Mouse (Mus musculus) gastrocnemius, adult 2 months (tissue): ENCODE results near the gene Atg2a. TPM values are rescaled to one million over a fixed set of nuclear protein-coding genes. Genes with fewer than 3 reads are reported as not detected.

Source experiments
- DNase-seq: peaks from one replicate; pipeline ENCODE4 v3.0.0; 2022
- H3K27ac ChIP-seq: fragments of 200-600 bp; 2 replicates; pipeline ENCODE4 v1.8.1; 2022; ENCODE audit warnings: mild to moderate bottlenecking
- H3K4me3 ChIP-seq: fragments of 200-600 bp; 2 replicates; pipeline ENCODE4 v1.8.1; 2022; ENCODE audit warnings: mild to moderate bottlenecking, moderate library complexity
- CTCF ChIP-seq: fragments of 200-600 bp; IDR thresholded peaks from 2 replicates; pipeline ENCODE4 v1.8.1; 2022; ENCODE audit warnings: antibody characterized with exemption, mild to moderate bottlenecking, moderate library complexity
- intact Hi-C: fragments of 180-260 bp; cut with DNase I; formaldehyde crosslinking; loops from one replicate; pipeline ENCODE4 v1.15.1; 2025
- long read RNA-seq, 2 experiments: library from polyadenylated mRNA; stranded (forward); transcript quantifications; one replicate each; pipeline ENCODE4 v2.0.0; 2021
- total RNA-seq, 2 experiments: library from RNA; stranded (reverse); gene quantifications; 2 replicates each; pipeline ENCODE4 v1.2.3; 2021

Atg2a gene
- 10 to 100 TPM; 18.4 to 19.0 TPM for total RNA-seq
- long read RNA-seq, experiment 1, full-length matches to known transcripts = 9 of 31 reads
- long read RNA-seq, experiment 1, partial matches to known transcripts = 14 of 31 reads
- long read RNA-seq, experiment 1, other reads (novel, unspliced or antisense) = 8 of 31 reads
- long read RNA-seq, experiment 2, full-length matches to known transcripts = 6 of 33 reads
- long read RNA-seq, experiment 2, partial matches to known transcripts = 13 of 33 reads
- long read RNA-seq, experiment 2, other reads (novel, unspliced or antisense) = 14 of 33 reads

GRCm38 (mm10) chr19:6241274-6242107 lies at the start of gene Atg2a:
Atg2a (plus strand) TSS chr19:6241668.
- Histone ChIP-seq H3K27ac (peak within 1 kb of the TSS; percentile 90), H3K4me3 (peak within 1 kb of the TSS; percentile 80)
- intact Hi-C loops = no loop called here
- TF ChIP-seq CTCF = no peak
- DNase-seq = peak; percentile 99

- no peak for DNase-seq
- Histone ChIP-seq H3K4me3 (no peak overlapping the region), H3K27ac (no peak overlapping the region)
- intact Hi-C loops = no loop called here
- no peak for TF ChIP-seq CTCF
Measured at GRCm38 (mm10) chr19:6204265-6204664, 37.2 kb upstream of the Atg2a start.

GRCm38 (mm10) chr19:6206716-6207115 lies 34.8 kb upstream of the Atg2a start:
- no peak overlapping the region for H3K4me3 ChIP-seq
- H3K27ac ChIP-seq = no peak overlapping the region; the same call in 1 of the 2 replicates
- no peak for DNase-seq
- intact Hi-C loops = no loop called here
- TF ChIP-seq CTCF = no peak

- intact Hi-C loops = no loop called here
- Histone ChIP-seq H3K4me3 (no peak overlapping the region), H3K27ac (no peak overlapping the region)
- TF ChIP-seq CTCF = no peak
- DNase-seq = no peak
Measured at GRCm38 (mm10) chr19:6216046-6216705, 25.3 kb upstream of the Atg2a start.

GRCm38 (mm10) chr19:6218606-6219005 lies 22.9 kb upstream of the Atg2a start:
- Histone ChIP-seq H3K4me3 (no peak overlapping the region), H3K27ac (no peak overlapping the region)
- TF ChIP-seq CTCF = no peak
- intact Hi-C loops = no loop called here
- no peak for DNase-seq

GRCm38 (mm10) chr19:6226135-6226534 lies 15.3 kb upstream of the Atg2a start, which contains the start of gene Gpha2:
Gpha2 (plus strand) TSS chr19:6226380.
- H3K4me3 ChIP-seq = no peak within 1 kb of the TSS
- H3K27ac ChIP-seq = no peak within 1 kb of the TSS
- no peak for DNase-seq
- intact Hi-C loops = no loop called here
- TF ChIP-seq CTCF = no peak

GRCm38 (mm10) chr19:6226763-6227162 lies 14.7 kb upstream of the Atg2a start:
- no peak overlapping the region for H3K4me3 ChIP-seq

GRCm38 (mm10) chr19:6227864-6228263 lies 13.6 kb upstream of the Atg2a start:
- H3K4me3 ChIP-seq = no peak overlapping the region
- TF ChIP-seq CTCF = no peak
- no peak overlapping the region for H3K27ac ChIP-seq
- no peak for DNase-seq
- intact Hi-C loops = no loop called here

More at GRCm38 (mm10) chr19:6226763-6227162, 14.7 kb upstream of the Atg2a start:
- intact Hi-C loops = no loop called here
- no peak overlapping the region for H3K27ac ChIP-seq
- no peak for DNase-seq
- no peak for TF ChIP-seq CTCF

GRCm38 (mm10) chr19:6230411-6230810 lies 11.1 kb upstream of the Atg2a start:
- intact Hi-C loops = no loop called here
- peak; percentile 73 for DNase-seq
- no peak for TF ChIP-seq CTCF
- Histone ChIP-seq H3K4me3 (no peak overlapping the region), H3K27ac (no peak overlapping the region)

GRCm38 (mm10) chr19:6231036-6231435 lies 10.4 kb upstream of the Atg2a start:
- TF ChIP-seq CTCF = no peak
- intact Hi-C loops = no loop called here
- DNase-seq = no peak
- H3K4me3 ChIP-seq = no peak overlapping the region
- H3K27ac ChIP-seq = no peak overlapping the region

- no peak overlapping the region for H3K27ac ChIP-seq
- H3K4me3 ChIP-seq = no peak overlapping the region
- TF ChIP-seq CTCF = no peak
- no peak for DNase-seq
- intact Hi-C loops = loop anchor here (2.0 kb wide), 1 partner anchor 93 kb away; the partner anchor contains the start of genes Arl2 and Batf2
Measured at GRCm38 (mm10) chr19:6233647-6234046, 7.8 kb upstream of the Atg2a start.

- Histone ChIP-seq H3K27ac (peak overlapping the region; percentile 100), H3K4me3 (peak overlapping the region; percentile 93)
- TF ChIP-seq CTCF = no peak
- intact Hi-C loops = loop anchor here (2.0 kb wide), 1 partner anchor 94 kb away; the partner anchor contains the start of genes Arl2 and Batf2
- DNase-seq = no peak
Measured at GRCm38 (mm10) chr19:6234337-6235083, 7.0 kb upstream of the Atg2a start.
